Mouse (Mus musculus) cerebellum, adult 9-10 months (tissue): ENCODE measurements at regions not wholly inside any gene's neighbourhood (a gene's known extent, or its start where the extent isn't known, plus 50 kb on each side); places are given as distances from the start of the nearest gene placed in this dataset.
"Not testable (repeated sequence)": the region's sequence is repeated elsewhere in the genome, so short reads cannot be mapped to it uniquely, and the experiment has no call there.

Source experiments
- DNase-seq: peaks from one replicate; pipeline ENCODE4 v3.0.0; 2022

DNA sequence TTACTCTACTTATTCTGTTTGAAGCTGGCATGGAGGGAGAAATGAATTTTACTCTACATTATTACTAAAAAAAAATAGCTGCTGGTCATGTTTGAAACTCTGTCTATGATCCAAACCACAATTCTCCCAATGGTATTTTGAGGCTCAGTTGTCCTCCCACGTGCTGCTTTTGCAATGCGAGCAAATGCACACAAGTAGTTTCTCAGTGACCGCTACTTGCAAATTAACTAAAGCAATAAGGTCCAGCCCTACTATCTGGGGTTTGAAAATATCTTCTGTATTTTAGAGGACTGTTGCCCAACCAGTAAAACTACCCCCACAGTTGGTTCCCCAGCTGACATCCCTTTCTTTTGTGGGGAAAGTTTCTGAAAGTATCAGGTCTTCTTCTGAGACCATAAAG lies 276.0 kb downstream of the Cetn3 start:
- no peak for DNase-seq

GRCm38 (mm10) chr13:82059498-82059897 lies 276.6 kb downstream of the Cetn3 start:
- DNase-seq, result peak; percentile 5

DNA sequence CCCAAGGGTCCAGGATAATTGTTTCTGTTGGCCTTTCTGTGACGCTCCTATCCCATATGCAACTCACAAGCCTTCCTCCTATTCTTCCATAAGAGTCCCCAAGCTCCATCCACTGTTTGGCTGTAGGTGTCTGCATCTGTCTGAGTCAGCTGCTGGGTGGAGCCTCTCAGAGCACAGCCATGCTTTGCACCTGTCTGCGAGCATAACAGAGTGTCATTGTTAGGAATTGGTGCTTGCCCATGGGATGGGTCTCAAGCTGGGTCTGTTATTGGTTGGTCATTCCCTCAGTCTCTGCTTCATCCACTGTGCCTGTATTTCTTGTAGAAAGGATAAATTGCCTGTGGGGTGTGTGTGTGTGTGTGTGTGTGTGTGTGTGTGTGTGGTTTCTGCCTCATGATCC lies 281.0 kb downstream of the Cetn3 start:
- not testable (repeated sequence) for DNase-seq

DNA sequence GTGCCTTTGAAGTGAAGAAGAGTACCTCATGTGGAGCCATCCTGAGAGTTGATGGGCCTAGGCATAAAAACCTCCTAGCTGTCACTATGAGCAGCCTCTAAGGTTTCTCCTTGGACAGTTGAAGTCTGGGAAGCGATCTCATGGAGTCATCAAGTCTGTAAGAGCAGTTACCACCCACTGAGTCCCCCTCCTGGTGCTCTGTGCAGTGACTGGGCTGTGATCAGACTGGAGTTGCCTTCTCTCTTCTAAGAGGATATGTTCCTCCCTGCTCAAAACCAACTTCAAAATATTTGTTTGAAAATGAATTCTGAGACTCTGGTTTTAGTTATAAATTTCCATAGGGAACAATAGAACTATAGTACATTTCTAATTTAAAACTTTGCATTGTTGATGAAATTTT lies 283.3 kb downstream of the Cetn3 start:
- DNase-seq, result no peak

DNA sequence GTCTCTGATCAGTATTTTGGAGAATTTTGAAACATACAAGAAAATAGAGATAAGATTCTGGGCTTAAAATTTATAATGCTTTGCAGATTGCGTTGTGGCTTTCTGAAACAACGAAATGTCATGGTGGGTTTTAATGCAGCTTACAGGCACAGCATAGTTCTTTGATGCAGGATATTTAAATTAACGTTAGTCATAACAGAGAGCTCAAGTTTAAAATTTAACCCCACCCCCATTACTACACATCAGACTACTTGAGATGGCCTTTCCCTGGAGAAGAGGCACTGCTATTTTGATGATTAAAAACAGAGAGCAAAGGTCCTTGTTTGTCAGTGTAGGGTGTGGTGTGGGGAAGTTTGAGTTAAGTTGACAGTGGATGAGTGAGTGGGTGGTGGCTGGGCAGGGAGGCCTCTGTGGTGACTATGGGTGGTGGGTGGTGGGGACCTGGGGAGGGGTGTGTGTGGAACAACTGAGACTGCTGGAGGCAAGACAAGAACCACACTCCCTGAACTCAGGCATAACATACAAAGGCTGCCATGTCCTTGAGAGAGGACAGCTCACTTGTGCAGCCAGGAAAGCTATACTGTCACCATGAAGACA lies 283.9 kb downstream of the Cetn3 start:
- DNase-seq, result no peak

- DNase-seq, result no peak
Measured at GRCm38 (mm10) chr13:82072449-82072848, 289.6 kb downstream of the Cetn3 start.

DNA sequence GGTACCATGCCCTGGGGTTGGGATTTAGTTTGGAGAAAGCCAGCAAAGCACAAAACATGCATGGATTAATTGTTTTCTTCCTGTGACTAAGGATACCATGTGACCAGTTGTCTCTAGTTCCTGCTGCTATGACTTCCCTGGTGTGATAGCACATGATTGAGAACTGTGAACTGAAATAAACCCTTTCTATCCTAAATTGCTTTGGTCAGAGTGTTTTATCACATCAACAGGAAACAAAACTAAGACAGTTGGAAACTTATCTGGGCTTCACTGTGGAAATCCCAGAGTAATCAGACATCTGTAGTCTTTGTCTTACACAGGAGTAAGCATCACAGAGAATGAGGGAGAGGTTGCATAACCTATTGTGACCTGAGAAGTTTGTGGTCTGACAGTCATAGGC lies 290.5 kb downstream of the Cetn3 start:
- no peak for DNase-seq

GRCm38 (mm10) chr13:82081375-82081774 lies 298.5 kb downstream of the Cetn3 start:
- DNase-seq, result no peak

- no peak for DNase-seq
Measured at GRCm38 (mm10) chr13:82087635-82088034, 304.8 kb downstream of the Cetn3 start.

DNA sequence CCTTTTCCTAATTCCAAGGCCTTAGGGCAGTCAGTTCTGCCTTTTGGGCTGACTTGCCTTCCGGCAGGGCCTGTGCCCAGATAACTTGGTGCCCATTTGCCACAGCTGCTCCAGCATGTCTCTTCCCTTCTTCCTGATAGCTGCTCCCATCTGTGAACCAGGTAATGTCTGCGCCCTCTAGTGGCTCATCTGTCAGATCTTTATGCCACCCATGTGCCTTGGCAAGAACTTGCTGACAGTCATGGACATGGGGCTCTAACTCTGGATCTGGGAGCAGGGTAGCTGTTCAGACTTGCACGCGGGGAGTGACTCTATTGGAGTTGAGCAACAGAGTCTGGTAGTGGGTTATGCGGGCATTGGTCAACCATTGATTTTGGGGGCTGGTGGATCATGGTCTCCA lies 309.3 kb downstream of the Cetn3 start:
- DNase-seq, result peak; percentile 9

DNA sequence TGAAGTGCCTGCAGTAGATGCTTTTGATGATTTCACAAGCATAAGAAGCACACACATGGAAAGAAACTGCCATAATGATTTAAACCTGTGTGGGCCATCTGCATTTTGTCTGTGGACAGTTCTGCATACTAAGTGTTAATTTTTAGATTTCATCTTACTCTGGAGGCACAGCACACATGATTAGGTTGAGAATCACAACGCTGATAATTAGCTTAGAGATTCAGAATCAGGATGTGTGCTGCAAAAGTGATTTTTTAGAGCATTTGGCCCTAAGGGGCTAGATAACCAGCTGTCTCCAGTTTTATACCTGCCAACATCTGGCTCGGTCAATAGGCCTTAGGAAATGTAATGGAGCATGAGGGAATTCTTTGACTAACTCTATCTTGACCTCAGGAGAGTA lies 323.2 kb downstream of the Cetn3 start:
- DNase-seq, result no peak

GRCm38 (mm10) chr13:82129777-82130735 lies 347.2 kb downstream of the Cetn3 start:
- no peak for DNase-seq
